Mouse (Mus musculus) C2C12 (cell line): ENCODE measurements at regions not wholly inside any gene's neighbourhood (a gene's known extent, or its start where the extent isn't known, plus 50 kb on each side); places are given as distances from the start of the nearest gene placed in this dataset.

Experiments used
- CTCF ChIP-seq: IDR thresholded peaks from one replicate; pipeline ENCODE4 v1.5.1; 2011; ENCODE audit not compliant: control insufficient read depth, insufficient read depth, insufficient read length
- FOSL1 ChIP-seq: IDR thresholded peaks from one replicate; pipeline ENCODE4 v1.8.0; 2011; ENCODE audit warnings: mild to moderate bottlenecking, low read length; ENCODE audit not compliant: poor library complexity, insufficient read depth, severe bottlenecking
- MAX ChIP-seq: IDR thresholded peaks from one replicate; pipeline ENCODE4 v1.6.1; 2011; ENCODE audit warnings: mild to moderate bottlenecking, control low read depth
- MYOD1 ChIP-seq: IDR thresholded peaks from one replicate; pipeline ENCODE4 v1.6.1; 2011; ENCODE audit warnings: low read depth; ENCODE audit not compliant: control insufficient read depth, insufficient read length
- MYOG ChIP-seq: IDR thresholded peaks from one replicate; pipeline ENCODE4 v1.6.1; 2011; ENCODE audit not compliant: control insufficient read depth, insufficient read length; ENCODE audit errors: extremely low read depth
- USF1 ChIP-seq: IDR thresholded peaks from one replicate; pipeline ENCODE4 v1.6.1; 2011; ENCODE audit warnings: low read depth, mild to moderate bottlenecking, control low read depth, moderate library complexity

DNA sequence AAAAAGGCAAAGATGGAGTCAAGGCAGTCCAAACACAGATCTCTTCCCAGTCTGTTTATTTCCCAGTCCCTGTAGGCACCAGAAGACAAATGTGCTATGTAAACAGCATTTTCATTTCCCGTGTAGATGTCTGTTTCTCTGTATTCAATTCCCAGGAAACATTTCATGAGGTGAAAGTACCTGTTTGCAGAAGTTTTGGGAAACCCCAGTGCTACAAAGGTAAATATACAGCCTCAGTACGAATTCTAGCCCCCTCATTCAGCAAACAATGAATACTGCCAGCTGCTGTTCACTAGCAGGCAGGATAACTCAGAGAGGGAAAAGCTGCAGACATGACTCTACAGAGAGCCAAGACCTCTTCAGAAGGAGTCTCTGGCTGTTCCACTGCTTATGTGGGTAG, 176.4 kb upstream of the Fam19a1 start:
- no peak for TF ChIP-seq CTCF
- no peak for TF ChIP-seq MYOG
- TF ChIP-seq MYOD1: no peak
- TF ChIP-seq USF1: no peak
- no peak for TF ChIP-seq MAX
- no peak for TF ChIP-seq FOSL1
